Mouse (Mus musculus) testis, adult 2 months (tissue): ENCODE data around the gene Gfod1. TPM values are rescaled to one million over a fixed set of nuclear protein-coding genes. Genes with fewer than 3 reads are reported as not detected.

ENCODE experiments used
- H3K27ac ChIP-seq: fragments of 200-500 bp; 2 replicates; pipeline ENCODE4 v1.5.1; 2012; ENCODE audit warnings: low read depth, low read length; ENCODE audit not compliant: control insufficient read depth, insufficient read depth
- H3K27me3 ChIP-seq: fragments of 200-500 bp; 2 replicates; pipeline ENCODE4 v1.6.1; 2012; ENCODE audit warnings: mild to moderate bottlenecking, low read length, moderate library complexity; ENCODE audit not compliant: control insufficient read depth, insufficient read depth
- H3K36me3 ChIP-seq: fragments of 200-500 bp; 2 replicates; pipeline ENCODE4 v1.6.1; 2012; ENCODE audit warnings: mild to moderate bottlenecking, low read length; ENCODE audit not compliant: control insufficient read depth, insufficient read depth
- H3K4me1 ChIP-seq: fragments of 200-500 bp; 2 replicates; pipeline ENCODE4 v1.6.1; 2012; ENCODE audit warnings: low read length; ENCODE audit not compliant: control insufficient read depth, insufficient read depth
- H3K4me3 ChIP-seq: fragments of 200-500 bp; 2 replicates; pipeline ENCODE4 v1.5.1; 2012; ENCODE audit warnings: low read depth, mild to moderate bottlenecking, low read length, moderate library complexity, mixed read lengths; ENCODE audit not compliant: control insufficient read depth
- CTCF ChIP-seq: fragments of 200-500 bp; IDR thresholded peaks from 2 replicates; pipeline ENCODE4 v1.5.1; 2012; ENCODE audit warnings: low read depth, mild to moderate bottlenecking, inconsistent platforms, low read length, moderate library complexity; ENCODE audit not compliant: control insufficient read depth, insufficient read depth, insufficient replicate concordance
- POLR2A ChIP-seq: fragments of 200-500 bp; IDR thresholded peaks from 2 replicates; pipeline ENCODE4 v1.6.1; 2012; ENCODE audit warnings: low read depth, mild to moderate bottlenecking, inconsistent platforms, low read length, moderate library complexity; ENCODE audit not compliant: control insufficient read depth
- polyA plus RNA-seq: library from polyadenylated mRNA; depleted of rRNA; stranded (reverse); fragments of >200 nt; gene quantifications from 2 replicates; pipeline ENCODE4 v1.2.3, GENCODE M21; 2012

Gfod1 gene
- polyA plus RNA-seq, 1 experiment, result 0.17 TPM

DNA sequence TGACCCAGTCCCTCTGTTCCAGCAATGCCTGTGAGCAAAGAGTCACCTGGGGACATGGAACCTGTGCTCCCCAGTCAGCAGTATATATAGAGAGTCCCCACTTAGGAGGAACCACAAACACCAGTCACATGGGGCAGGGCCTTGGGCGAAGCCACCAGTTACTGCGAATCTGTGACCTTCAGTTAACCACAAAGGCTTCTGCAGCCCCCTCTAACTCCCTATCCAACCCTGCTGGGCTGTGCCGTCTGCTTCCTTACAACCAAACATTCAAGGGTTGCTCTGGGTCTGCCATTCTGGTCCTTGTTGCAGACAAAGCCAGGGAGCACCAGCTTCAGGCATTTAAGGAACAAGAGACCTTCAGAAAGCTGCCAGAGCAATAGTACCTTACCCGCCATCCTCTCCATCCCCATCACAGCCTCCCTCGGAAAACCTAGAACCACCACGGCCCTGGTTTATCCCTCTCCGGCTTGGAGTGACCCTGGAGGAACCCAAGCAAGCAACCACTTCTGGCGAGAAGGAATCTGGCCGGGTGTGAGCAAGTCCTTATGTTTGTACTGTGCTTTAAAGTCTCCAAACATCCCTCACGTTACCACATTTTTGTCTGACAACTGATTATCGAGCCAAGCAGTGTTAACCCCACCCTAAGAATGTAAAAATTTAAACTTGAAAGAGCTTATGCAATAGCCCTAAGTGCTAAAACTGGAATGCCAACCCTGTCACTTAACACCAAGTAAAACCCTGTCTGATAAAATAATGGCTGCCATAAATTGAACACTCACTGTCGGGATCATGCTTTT is 32.7 kb upstream of the Gfod1 start:
- H3K36me3 ChIP-seq, result no peaks in the 10 kb centered on the region
- TF ChIP-seq CTCF, result no peak
- TF ChIP-seq POLR2A, result no peak
- H3K27ac ChIP-seq, result no peak overlapping the region
- no peaks in the 10 kb centered on the region for H3K27me3 ChIP-seq
- no peaks in the 10 kb centered on the region for H3K4me1 ChIP-seq
- no peak overlapping the region for H3K4me3 ChIP-seq

GRCm38 (mm10) chr13:43332591-43332990 is 28.6 kb upstream of the Gfod1 start:
- no peak overlapping the region for H3K4me3 ChIP-seq
- no peaks in the 10 kb centered on the region for H3K36me3 ChIP-seq
- no peaks in the 10 kb centered on the region for H3K4me1 ChIP-seq
- H3K27me3 ChIP-seq, result no peaks in the 10 kb centered on the region
- TF ChIP-seq POLR2A (no peak), CTCF (no peak)
- no peak overlapping the region for H3K27ac ChIP-seq

DNA sequence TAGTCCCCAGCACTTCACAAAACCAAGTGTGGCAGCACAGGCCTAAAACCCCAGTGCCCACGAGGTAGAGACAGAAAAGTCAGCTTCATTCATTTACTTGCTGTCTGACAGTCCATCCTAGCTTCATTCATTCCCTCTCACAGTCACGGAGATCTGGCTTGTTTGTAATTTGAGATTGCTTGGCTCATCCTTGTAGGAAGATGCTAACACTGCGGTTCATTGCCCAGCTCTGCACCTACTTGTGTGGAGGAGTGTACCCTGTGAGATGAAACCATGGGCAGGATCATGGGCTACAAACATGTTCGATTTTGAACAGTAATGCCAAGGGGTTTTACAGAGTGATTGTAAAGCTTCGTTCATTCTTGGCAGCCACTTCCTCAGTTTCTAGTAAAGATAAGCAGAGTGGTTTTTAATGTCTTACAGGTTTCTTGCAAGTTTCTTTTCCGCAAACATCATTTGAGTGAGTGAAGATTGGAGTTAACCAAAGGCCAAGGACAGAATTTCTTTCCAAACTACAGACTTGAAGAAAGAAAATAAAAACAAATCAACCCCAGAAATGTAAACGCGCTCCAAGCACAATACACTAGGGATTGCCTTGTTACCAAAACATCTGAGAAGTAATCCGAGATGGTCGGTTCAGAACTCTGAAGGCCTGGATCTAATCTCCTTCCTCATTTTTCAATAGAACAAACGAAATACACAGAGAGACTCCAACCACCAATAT is 27.9 kb upstream of the Gfod1 start:
- Histone ChIP-seq H3K4me3 (no peak overlapping the region), H3K27ac (no peak overlapping the region), H3K27me3 (no peaks in the 10 kb centered on the region), H3K4me1 (no peaks in the 10 kb centered on the region), H3K36me3 (no peaks in the 10 kb centered on the region)
- TF ChIP-seq POLR2A (no peak), CTCF (no peak)

- Histone ChIP-seq H3K4me1 (no peaks in the 10 kb centered on the region), H3K4me3 (no peak overlapping the region), H3K27me3 (no peaks in the 10 kb centered on the region), H3K36me3 (no peaks in the 10 kb centered on the region), H3K27ac (no peak overlapping the region)
- no peak for TF ChIP-seq POLR2A
- no peak for TF ChIP-seq CTCF
These were observed 21.5 kb upstream of the Gfod1 start for GRCm38 (mm10) chr13:43325427-43325826.

DNA sequence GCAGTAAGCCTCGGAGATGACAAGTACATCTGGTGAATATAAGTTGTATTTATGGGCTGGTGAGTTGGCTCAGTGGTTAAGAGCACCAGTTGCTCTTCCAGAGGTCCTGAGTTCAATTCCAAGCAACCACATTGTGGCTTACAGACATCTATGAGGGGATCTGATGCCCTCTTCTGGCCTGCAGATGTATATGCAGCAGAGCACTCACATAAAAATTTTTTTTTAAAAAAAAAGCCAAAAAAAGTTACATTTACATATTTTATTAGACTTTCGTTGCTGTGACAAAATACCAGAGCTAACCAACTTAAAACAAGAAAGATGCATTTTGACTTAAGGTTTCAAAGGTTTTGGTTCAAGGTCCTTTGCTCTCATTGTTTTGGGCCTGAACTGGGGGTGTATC is 17.5 kb upstream of the Gfod1 start:
- Histone ChIP-seq H3K27me3 (no peaks in the 10 kb centered on the region), H3K4me1 (peaks cover under 1% of the 10 kb centered on the region; the same call in 1 of the 2 replicates), H3K36me3 (no peaks in the 10 kb centered on the region), H3K27ac (no peak overlapping the region), H3K4me3 (no peak overlapping the region)
- TF ChIP-seq POLR2A, result no peak
- TF ChIP-seq CTCF, result no peak

DNA sequence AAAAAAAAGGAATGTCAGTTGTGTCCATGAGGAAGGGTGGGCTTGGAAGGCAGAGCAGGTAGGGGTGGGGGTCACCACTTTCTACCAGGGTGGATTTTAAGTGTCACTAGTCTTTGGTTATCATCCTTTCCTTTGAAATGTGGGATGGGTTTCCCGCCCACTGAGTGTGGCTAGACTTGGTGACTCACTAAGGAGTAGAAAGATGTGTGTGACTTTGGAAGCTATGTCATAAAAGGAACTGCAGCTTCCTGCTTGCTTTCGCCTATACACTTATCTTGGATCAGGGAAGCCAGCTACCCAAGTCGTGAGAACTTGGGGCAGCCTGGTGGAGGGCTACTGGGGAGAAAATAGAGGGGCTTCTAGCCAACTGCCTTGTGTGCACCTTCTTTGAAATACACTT is 15.4 kb upstream of the Gfod1 start:
- H3K4me1 ChIP-seq, result peaks cover 3% of the 10 kb centered on the region; the same call in 1 of the 2 replicates
- no peak for TF ChIP-seq CTCF
- TF ChIP-seq POLR2A, result no peak
- no peak overlapping the region for H3K4me3 ChIP-seq
- no peaks in the 10 kb centered on the region for H3K27me3 ChIP-seq
- no peaks in the 10 kb centered on the region for H3K36me3 ChIP-seq
- H3K27ac ChIP-seq, result no peak overlapping the region

DNA sequence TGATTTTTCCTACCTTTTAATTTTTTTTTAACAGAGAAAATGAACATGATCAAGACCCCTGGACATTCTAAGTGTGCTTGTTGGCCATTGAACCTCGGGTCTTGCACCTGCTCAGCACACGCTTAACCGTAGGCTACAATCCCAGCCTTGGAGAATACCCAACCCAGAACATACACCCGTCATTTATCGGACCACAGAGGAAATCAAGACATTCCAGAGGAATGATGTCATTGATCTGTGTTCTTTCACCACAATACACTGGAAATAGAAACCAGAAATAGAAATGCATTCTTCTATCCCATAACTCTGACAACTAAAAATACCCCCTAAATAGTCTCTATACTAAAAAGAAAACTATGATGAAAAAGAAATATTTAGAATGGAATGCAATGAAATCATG is 13.4 kb upstream of the Gfod1 start:
- no peak for TF ChIP-seq POLR2A
- TF ChIP-seq CTCF, result no peak
- H3K4me3 ChIP-seq, result no peak overlapping the region
- H3K27ac ChIP-seq, result no peak overlapping the region
- H3K36me3 ChIP-seq, result no peaks in the 10 kb centered on the region
- peaks cover 3% of the 10 kb centered on the region; the same call in 1 of the 2 replicates for H3K4me1 ChIP-seq
- H3K27me3 ChIP-seq, result no peaks in the 10 kb centered on the region
